Mouse (Mus musculus) kidney, postnatal 14 days (tissue): Measurements from ENCODE around the gene Zfp988.
"Not testable (repeated sequence)": the region's sequence is repeated elsewhere in the genome, so short reads cannot be mapped to it uniquely, and the experiment has no call there.

ENCODE experiments used
- DNase-seq: peaks from one replicate; pipeline ENCODE4 v3.0.0; 2022; ENCODE audit warnings: mixed read lengths

Zfp988 gene

GRCm38 (mm10) chr4:147343042-147343908 is 37.8 kb downstream of the Zfp988 start:
- DNase-seq: not testable (repeated sequence)

GRCm38 (mm10) chr4:147345061-147345554 is 39.6 kb downstream of the Zfp988 start:
- not testable (repeated sequence) for DNase-seq

GRCm38 (mm10) chr4:147346361-147347035 is 41.0 kb downstream of the Zfp988 start:
- DNase-seq: not testable (repeated sequence)

DNA sequence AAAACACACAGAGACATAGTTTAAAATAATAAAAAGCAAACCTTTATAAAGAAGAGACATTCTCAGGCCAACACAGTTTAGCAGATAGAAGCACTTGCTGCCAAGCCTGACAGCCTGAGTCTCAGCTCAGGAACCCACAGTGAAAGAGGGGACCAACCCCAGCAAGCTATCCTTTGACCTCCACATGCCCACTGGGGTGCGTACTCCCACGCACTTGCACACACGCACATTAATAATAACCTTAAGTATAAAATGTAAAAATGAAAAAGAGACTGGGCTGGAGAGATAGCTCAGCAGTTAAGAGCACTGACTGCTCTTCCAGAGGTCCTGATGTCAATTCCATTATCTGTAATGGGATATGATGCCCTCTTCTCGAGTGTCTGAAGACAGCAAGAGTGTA is 41.8 kb downstream of the Zfp988 start:
- DNase-seq: not testable (repeated sequence)

DNA sequence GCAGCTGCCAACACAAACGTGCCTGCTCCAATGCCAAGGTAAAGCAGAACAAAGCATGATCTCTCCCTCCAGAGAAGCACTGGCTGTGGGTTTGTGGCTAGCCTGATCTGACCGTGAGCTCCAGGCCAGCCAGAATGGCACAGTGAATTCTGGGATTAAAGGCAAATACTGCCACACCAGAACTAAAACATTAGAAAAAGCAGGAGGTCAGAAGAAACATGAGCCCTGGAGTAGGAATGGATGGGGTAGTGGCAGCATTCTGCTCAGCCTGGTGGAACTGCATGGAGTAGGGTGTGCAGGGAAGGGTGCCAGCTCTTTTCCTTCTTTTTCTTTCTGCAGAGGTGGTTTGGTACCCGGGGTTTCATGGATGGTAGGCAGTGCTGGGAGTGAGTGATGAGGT is 42.4 kb downstream of the Zfp988 start:
- not testable (repeated sequence) for DNase-seq

GRCm38 (mm10) chr4:147348401-147348800 is 42.9 kb downstream of the Zfp988 start:
- DNase-seq: not testable (repeated sequence)

- not testable (repeated sequence) for DNase-seq
These were observed 43.6 kb downstream of the Zfp988 start for GRCm38 (mm10) chr4:147348906-147349686.

DNA sequence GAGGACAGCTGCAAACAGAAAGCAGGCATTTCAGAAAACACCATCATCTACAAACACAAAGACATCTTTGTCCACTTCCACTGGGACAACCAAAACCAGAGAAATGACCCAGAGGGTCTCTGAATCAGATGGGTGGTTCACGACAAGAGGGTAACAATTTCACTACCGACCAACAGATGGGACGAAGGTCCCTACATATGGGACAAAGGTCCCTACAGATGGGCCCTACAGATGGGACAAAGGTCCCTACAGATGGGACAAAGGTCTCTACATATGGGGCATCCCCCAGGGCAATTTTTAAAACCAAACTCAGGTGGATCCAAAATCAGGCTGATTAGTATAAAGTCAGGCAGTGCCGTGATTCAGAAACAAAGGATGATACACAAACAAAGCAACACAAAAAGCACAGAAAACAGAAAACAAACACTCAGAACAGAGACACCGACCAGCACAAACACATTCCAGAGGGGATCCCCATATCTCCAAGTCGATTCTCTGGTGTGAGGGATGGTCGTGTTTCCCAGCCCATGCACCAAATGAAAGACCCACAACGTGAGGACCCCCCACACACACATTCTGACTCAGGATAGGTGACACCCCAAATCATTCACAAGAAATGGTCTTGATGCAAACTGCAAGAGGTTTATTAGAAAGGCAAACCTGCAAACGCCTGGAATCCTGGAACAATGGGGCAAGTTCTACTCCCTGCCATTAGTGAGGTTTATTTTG is 44.4 kb downstream of the Zfp988 start:
- DNase-seq: not testable (repeated sequence)

DNA sequence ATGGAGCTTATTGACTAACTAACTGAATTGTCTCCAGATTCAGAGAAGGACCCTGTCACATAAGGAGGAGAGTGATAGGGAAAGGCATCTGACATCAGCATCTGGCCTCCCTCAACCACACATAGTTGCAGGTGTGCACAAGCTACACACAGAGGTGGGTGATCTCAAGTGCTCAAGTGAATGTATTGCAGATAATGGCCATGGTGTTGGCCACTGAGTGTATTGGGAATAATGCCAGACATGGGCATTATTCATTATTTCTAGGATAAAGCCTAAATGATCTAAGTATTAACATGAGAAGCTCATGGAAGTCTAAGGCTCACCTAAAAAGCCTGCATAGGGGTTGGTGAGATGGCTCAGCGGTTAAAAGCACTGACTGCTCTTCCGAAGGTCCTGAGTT is 45.1 kb downstream of the Zfp988 start:
- not testable (repeated sequence) for DNase-seq

DNA sequence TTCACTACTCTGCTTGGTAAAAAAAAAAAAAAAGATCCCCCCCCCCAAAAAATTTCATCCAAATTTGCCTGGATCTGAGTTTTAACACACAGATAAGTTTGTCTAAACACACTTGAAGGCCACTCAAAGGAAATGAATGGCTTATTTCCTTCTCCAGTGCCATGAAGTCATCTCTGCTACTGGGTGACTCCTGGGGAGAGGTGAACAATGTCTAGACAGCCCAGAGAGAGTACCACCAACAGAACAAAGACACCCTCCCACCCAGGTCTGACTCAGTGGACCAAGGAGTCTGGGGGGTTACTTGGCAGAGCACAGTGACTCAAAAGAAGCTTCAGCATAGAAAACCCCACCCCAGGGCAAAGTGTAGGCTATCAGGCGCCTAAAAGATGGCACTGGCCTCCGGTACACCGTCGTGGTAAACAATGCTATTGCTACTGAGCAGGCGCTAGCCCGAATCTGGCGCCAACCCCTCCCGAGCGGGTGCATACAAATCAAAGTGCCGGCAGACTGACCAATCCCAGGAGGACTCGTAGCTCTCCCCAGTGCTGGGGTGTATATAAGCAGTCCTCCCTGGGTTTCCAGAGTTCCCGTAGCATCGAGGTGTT is 46.0 kb downstream of the Zfp988 start:
- not testable (repeated sequence) for DNase-seq

GRCm38 (mm10) chr4:147353626-147354025 is 48.2 kb downstream of the Zfp988 start:
- not testable (repeated sequence) for DNase-seq

DNA sequence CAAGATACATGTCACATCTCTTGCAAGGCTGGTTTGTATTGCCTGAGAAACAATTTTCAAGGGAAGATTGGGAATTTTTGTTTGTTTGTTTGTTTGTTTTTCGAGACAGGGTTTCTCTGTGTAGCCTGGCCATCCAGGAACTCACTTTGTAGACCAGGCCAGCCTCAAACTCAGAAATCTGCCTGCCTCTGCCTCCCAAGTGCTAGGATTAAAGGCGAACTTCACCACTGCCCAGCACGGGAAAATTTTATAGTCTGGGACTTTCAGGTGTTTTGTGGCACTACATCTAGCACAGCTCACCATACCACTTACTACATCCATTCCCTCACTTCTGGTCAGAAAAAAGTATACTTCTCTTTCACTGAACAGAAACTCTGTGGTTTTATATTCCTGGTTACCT is 50.6 kb downstream of the Zfp988 start:
- not testable (repeated sequence) for DNase-seq

DNA sequence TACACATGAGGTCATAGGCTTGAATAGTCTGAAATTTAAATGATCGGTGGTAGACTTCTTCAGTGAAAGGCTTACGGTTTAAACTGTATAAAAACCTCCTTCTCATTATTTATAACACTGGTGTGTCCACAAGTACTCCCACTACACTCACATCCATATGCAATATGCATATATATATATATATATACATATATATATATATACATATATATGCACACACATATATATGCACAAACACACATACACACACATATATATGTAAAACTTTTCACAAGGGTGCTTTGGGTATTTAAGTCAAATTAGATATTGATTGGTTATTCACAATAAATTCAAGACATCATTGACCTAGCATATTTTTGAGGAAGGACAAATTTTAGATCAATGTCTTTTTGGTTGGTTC is 51.7 kb downstream of the Zfp988 start:
- not testable (repeated sequence) for DNase-seq

DNA sequence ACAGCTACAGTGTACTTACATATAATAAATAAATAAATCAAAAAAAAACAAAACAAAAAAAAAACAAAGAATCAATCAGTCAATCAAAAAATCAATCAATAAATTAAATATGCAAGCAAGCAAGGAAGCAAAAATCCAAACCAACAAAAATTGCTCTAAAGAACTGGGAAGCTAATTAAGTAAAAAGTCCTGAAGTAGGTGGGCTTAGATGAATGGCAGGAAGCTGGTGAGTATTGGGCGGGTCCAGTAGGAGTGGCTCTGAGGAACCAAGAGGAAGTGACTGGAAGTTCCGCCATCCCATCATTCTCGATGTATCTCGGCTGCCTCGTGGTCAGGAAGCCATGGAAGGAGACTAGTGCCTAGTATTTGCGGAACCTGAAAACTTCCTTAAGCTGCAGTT is 55.5 kb downstream of the Zfp988 start, which contains the start of gene Zfp978:
TSS of gene Zfp978 (plus strand) at position 301 of the 400 bp plus-strand sequence.
- DNase-seq: not testable (repeated sequence)

DNA sequence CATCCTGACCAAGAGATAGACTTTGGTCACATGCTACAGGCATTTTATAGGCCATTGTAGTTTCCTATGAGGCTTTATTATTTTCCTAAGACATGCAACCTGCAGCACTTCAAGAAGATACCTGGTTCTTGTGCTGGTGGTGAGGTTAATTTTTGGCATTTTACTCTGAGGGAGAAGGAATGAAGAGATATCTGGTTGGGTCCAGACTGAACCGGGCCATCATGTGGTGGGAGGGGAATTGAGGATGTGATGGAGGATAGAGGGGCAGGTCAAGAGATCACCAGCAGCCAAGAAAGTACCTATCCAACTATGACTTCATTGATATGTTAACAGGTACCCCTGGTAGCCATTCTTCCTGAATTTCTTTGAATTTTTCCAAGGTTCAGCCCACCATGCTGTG is 56.4 kb downstream of the Zfp988 start:
- DNase-seq: not testable (repeated sequence)

DNA sequence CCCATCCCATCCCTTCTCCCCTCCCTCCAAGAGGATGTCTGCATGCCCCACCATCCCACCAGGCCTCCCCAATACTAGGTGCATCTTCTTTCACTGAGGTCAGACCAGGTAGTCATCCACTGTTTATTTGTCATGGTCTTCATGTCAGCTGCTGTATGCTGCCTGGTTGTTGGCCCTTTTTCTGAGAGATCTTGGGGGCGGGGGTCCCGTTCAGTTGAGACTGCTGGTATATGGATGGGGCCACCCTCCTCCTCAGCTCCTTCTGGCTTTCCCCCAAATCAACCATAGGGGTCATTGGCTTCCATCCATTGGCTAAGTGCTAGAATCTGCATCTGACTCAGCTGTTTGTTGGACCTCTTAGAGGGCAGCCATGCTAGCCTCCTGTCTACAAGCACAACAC is 64.1 kb downstream of the Zfp988 start:
- not testable (repeated sequence) for DNase-seq

DNA sequence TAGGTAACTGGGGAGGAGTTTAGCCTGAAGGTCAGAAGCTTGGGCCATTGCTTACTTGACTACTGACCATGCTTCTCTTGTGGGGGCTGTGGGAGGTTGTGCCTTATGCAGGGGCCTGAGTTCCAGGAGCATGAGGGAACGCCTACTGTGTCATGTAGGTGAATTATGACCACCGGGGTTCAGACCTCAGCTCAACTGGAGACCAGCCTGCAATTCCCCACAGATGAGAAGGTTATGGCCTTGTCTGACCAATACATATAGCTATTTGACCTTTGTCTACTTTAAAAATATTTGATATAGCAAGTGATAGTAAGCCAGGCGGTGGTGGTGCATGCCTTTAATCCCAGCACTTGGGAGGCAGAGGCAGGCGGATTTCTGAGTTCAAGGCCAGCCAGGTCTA is 77.7 kb downstream of the Zfp988 start:
- DNase-seq: not testable (repeated sequence)
